Mouse (Mus musculus) neural tube, embryonic 12.5 days (tissue): ENCODE results near the gene Atg5. TPM values are rescaled to one million over a fixed set of nuclear protein-coding genes. Genes with fewer than 3 reads are reported as not detected.
A peak's percentile ranks its signal among the peaks of the same experiment; 100 is the strongest.
"Not testable (repeated sequence)": the region's sequence is repeated elsewhere in the genome, so short reads cannot be mapped to it uniquely, and the experiment has no call there.

Experiments
- ATAC-seq: fragments of 200-750 bp; cut with Nextera tagmentation; 2 replicates; pipeline ENCODE4 v1.8.0; 2017; ENCODE audit warnings: low read depth, mild to moderate bottlenecking, moderate TSS enrichment, moderate library complexity; ENCODE audit not compliant: low FRiP score
- H3K27ac ChIP-seq: fragments of 300-500 bp; sonication (generic); 2 replicates; pipeline ENCODE4 v1.5.1; 2016
- H3K27me3 ChIP-seq: fragments of 300-500 bp; sonication (generic); replicated peaks from 2 replicates; pipeline ENCODE4 v1.6.1; 2016; ENCODE audit warnings: mild to moderate bottlenecking
- H3K36me3 ChIP-seq: fragments of 300-500 bp; sonication (generic); 2 replicates; pipeline ENCODE4 v1.6.1; 2016; ENCODE audit warnings: mild to moderate bottlenecking
- H3K4me1 ChIP-seq: fragments of 300-500 bp; sonication (generic); 2 replicates; pipeline ENCODE4 v1.6.1; 2016
- H3K4me2 ChIP-seq: fragments of 300-500 bp; sonication (generic); replicated peaks from 2 replicates; pipeline ENCODE4 v1.6.1; 2016; ENCODE audit warnings: mild to moderate bottlenecking
- H3K4me3 ChIP-seq: fragments of 300-500 bp; sonication (generic); 2 replicates; pipeline ENCODE4 v1.5.1; 2016
- H3K9ac ChIP-seq: fragments of 300-500 bp; sonication (generic); 2 replicates; pipeline ENCODE4 v1.6.1; 2016; ENCODE audit warnings: mild to moderate bottlenecking
- H3K9me3 ChIP-seq: fragments of 300-500 bp; sonication (generic); 2 replicates; pipeline ENCODE4 v1.6.1; 2016; ENCODE audit warnings: mild to moderate bottlenecking
- WGBS: fragments of 180-500 bp; shearing (Covaris S2); methylation state at CpG from one replicate; pipeline ENCODE4 v1.1.7; 2016; 5-methylcytosine and 5-hydroxymethylcytosine counted together
- polyA plus RNA-seq: library from polyadenylated mRNA; unstranded; fragments of >200 nt; fragmentation: Nextera tagmentation; extraction: Ambion mirVana; gene quantifications from 2 replicates; pipeline ENCODE4 v1.2.1, GENCODE M21; 2016

Atg5 gene
- polyA plus RNA-seq, 1 experiment from 2014 or later = 50.8 TPM

GRCm38 (mm10) chr10:44316280-44317270 is 48.4 kb downstream of the Atg5 start:
- no peak for ATAC-seq
- no peaks in the 10 kb centered on the region; the same call in 1 of the 2 replicates for H3K36me3 ChIP-seq
- H3K4me2 ChIP-seq = no peak overlapping the region
- H3K9me3 ChIP-seq = no peaks in the 10 kb centered on the region
- no peak overlapping the region for H3K27ac ChIP-seq
- H3K4me3 ChIP-seq = no peak overlapping the region
- no peaks in the 10 kb centered on the region for H3K4me1 ChIP-seq
- WGBS = 84% methylated on average over 14 of the region's 14 CpGs
- H3K27me3 ChIP-seq = no peaks in the 10 kb centered on the region
- no peak overlapping the region for H3K9ac ChIP-seq

- H3K9me3 ChIP-seq = no peaks in the 10 kb centered on the region
- no peaks in the 10 kb centered on the region; the same call in 1 of the 2 replicates for H3K4me1 ChIP-seq
- 73% methylated on average over 1 of the region's 1 CpGs for WGBS
- no peak overlapping the region for H3K27ac ChIP-seq
- no peaks in the 10 kb centered on the region; the same call in 1 of the 2 replicates for H3K36me3 ChIP-seq
- ATAC-seq = no peak
- no peak overlapping the region for H3K9ac ChIP-seq
- no peak overlapping the region for H3K4me3 ChIP-seq
- H3K27me3 ChIP-seq = no peaks in the 10 kb centered on the region
- no peak overlapping the region for H3K4me2 ChIP-seq
These were observed 54.0 kb downstream of the Atg5 start for GRCm38 (mm10) chr10:44322166-44322565.

GRCm38 (mm10) chr10:44323070-44323775 is 55.1 kb downstream of the Atg5 start:
- 92% methylated on average over 9 of the region's 9 CpGs for WGBS
- H3K27ac ChIP-seq = no peak overlapping the region
- no peak overlapping the region for H3K9ac ChIP-seq
- H3K9me3 ChIP-seq = no peaks in the 10 kb centered on the region
- H3K4me2 ChIP-seq = no peak overlapping the region
- H3K36me3 ChIP-seq = no peaks in the 10 kb centered on the region; the same call in 1 of the 2 replicates
- no peak overlapping the region for H3K4me3 ChIP-seq
- no peaks in the 10 kb centered on the region; the same call in 1 of the 2 replicates for H3K4me1 ChIP-seq
- no peak for ATAC-seq
- no peaks in the 10 kb centered on the region for H3K27me3 ChIP-seq

- 88% methylated on average over 8 of the region's 8 CpGs for WGBS
- no peaks in the 10 kb centered on the region; the same call in 1 of the 2 replicates for H3K36me3 ChIP-seq
These were observed 55.7 kb downstream of the Atg5 start for GRCm38 (mm10) chr10:44323836-44324235.

GRCm38 (mm10) chr10:44325551-44326500 is 57.7 kb downstream of the Atg5 start:
- Histone ChIP-seq H3K27me3 (no peaks in the 10 kb centered on the region), H3K27ac (no peak overlapping the region), H3K4me2 (no peak overlapping the region), H3K4me3 (no peak overlapping the region), H3K4me1 (no peaks in the 10 kb centered on the region; the same call in 1 of the 2 replicates), H3K36me3 (no peaks in the 10 kb centered on the region; the same call in 1 of the 2 replicates), H3K9me3 (no peaks in the 10 kb centered on the region), H3K9ac (no peak overlapping the region)
- ATAC-seq = peak; percentile 50; the same call in 1 of the 2 replicates
- WGBS = 72% methylated on average over 13 of the region's 13 CpGs

More at GRCm38 (mm10) chr10:44323836-44324235, 55.7 kb downstream of the Atg5 start:
- no peak overlapping the region for H3K27ac ChIP-seq
- no peak overlapping the region for H3K4me2 ChIP-seq
- no peaks in the 10 kb centered on the region; the same call in 1 of the 2 replicates for H3K4me1 ChIP-seq
- H3K9me3 ChIP-seq = no peaks in the 10 kb centered on the region
- no peak for ATAC-seq
- H3K27me3 ChIP-seq = no peaks in the 10 kb centered on the region
- no peak overlapping the region for H3K4me3 ChIP-seq
- no peak overlapping the region for H3K9ac ChIP-seq

- Histone ChIP-seq H3K36me3 (no peaks in the 10 kb centered on the region; the same call in 1 of the 2 replicates), H3K4me3 (no peak overlapping the region), H3K27ac (no peak overlapping the region), H3K4me1 (no peaks in the 10 kb centered on the region; the same call in 1 of the 2 replicates), H3K4me2 (no peak overlapping the region), H3K27me3 (no peaks in the 10 kb centered on the region), H3K9ac (no peak overlapping the region), H3K9me3 (no peaks in the 10 kb centered on the region)
- 91% methylated on average over 9 of the region's 9 CpGs for WGBS
- no peak for ATAC-seq
These were observed 58.9 kb downstream of the Atg5 start for GRCm38 (mm10) chr10:44327057-44327456.

GRCm38 (mm10) chr10:44328347-44328746 is 60.2 kb downstream of the Atg5 start:
- H3K36me3 ChIP-seq = no peaks in the 10 kb centered on the region; the same call in 1 of the 2 replicates
- WGBS = 75% methylated on average over 3 of the region's 3 CpGs

GRCm38 (mm10) chr10:44330717-44331116 is 62.6 kb downstream of the Atg5 start:
- H3K4me2 ChIP-seq = no peak overlapping the region
- H3K27ac ChIP-seq = no peak overlapping the region
- H3K4me1 ChIP-seq = no peaks in the 10 kb centered on the region; the same call in 1 of the 2 replicates
- H3K36me3 ChIP-seq = no peaks in the 10 kb centered on the region
- no peak for ATAC-seq
- no peaks in the 10 kb centered on the region for H3K27me3 ChIP-seq
- 93% methylated on average over 1 of the region's 1 CpGs for WGBS
- no peaks in the 10 kb centered on the region for H3K9me3 ChIP-seq
- no peak overlapping the region for H3K4me3 ChIP-seq
- no peak overlapping the region for H3K9ac ChIP-seq

More at GRCm38 (mm10) chr10:44328347-44328746, 60.2 kb downstream of the Atg5 start:
- Histone ChIP-seq H3K27me3 (no peaks in the 10 kb centered on the region), H3K4me2 (no peak overlapping the region), H3K9ac (no peak overlapping the region), H3K4me1 (no peaks in the 10 kb centered on the region; the same call in 1 of the 2 replicates), H3K9me3 (no peaks in the 10 kb centered on the region), H3K4me3 (no peak overlapping the region), H3K27ac (no peak overlapping the region)
- ATAC-seq = no peak

GRCm38 (mm10) chr10:44331469-44331868 is 63.3 kb downstream of the Atg5 start:
- Histone ChIP-seq H3K9me3 (no peaks in the 10 kb centered on the region), H3K36me3 (no peaks in the 10 kb centered on the region), H3K4me2 (no peak overlapping the region), H3K27me3 (no peaks in the 10 kb centered on the region), H3K27ac (no peak overlapping the region), H3K4me3 (no peak overlapping the region), H3K9ac (no peak overlapping the region), H3K4me1 (no peaks in the 10 kb centered on the region)
- ATAC-seq = no peak
- WGBS = 67% methylated on average over 2 of the region's 2 CpGs

- H3K4me2 ChIP-seq, H3K36me3 ChIP-seq, H3K4me1 ChIP-seq, H3K9ac ChIP-seq, H3K4me3 ChIP-seq, H3K27me3 ChIP-seq, H3K27ac ChIP-seq, ATAC-seq, H3K9me3 ChIP-seq: not testable (repeated sequence)
- WGBS = 97% methylated on average over 3 of the region's 3 CpGs
These were observed 64.5 kb downstream of the Atg5 start for GRCm38 (mm10) chr10:44332656-44333055.

GRCm38 (mm10) chr10:44336641-44337382 is 68.7 kb downstream of the Atg5 start:
- H3K9ac ChIP-seq, H3K27ac ChIP-seq, H3K4me3 ChIP-seq, H3K4me2 ChIP-seq, H3K27me3 ChIP-seq, H3K36me3 ChIP-seq, H3K4me1 ChIP-seq, H3K9me3 ChIP-seq, ATAC-seq: not testable (repeated sequence)
- WGBS = 77% methylated on average over 3 of the region's 3 CpGs
